Mouse (Mus musculus) adrenal gland, adult (tissue): Measurements from ENCODE around the gene Tmem192.
"Not testable (repeated sequence)": the region's sequence is repeated elsewhere in the genome, so short reads cannot be mapped to it uniquely, and the experiment has no call there.

Experiments used
- DNase-seq, 2 experiments: peaks; one replicate each; pipeline ENCODE4 v3.0.0; 2022 to 2023; ENCODE audit warnings: low spot score in 1 of 2; ENCODE audit not compliant: inconsistent age in 2 of 2

Tmem192 gene

DNA sequence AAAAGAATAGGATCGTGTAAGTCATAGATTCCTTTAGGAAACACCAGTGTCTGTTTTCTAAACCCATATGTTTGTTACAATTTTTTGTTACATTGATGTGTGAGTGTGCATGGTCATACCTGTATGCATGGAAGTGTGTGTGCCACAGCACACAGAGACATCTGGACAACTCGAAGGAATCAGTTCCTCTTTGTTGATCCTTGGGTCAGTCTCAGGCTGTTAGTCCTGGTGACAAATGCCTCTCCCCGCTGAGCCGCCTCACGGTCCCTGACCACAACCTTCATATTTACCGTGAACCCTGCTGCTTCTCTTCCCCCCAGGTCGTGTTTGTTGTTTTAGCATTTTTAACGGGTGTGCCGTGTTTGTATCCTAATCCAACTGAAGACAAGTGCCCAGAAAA lies 12.0 kb downstream of the Tmem192 start:
- DNase-seq, result no peak

DNA sequence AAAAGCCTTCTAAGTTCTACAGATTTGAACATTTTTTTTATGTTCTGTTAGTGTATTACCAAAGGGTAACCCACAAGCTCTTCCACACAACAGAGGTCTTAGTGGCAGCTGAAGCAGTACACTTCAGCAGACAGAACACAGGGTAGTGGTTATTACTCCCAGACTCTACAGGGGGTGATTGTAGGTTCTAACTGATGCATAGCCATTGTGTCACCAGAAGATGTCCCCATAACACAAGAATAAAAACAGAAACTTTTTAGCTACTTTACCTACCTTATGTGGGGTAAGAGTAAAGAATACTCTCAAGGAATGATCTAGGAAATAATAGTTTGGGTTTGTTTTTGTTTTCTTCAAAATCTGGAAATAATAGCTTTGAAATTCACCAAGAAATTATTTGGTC lies 15.9 kb downstream of the Tmem192 start:
- no peak for DNase-seq

DNA sequence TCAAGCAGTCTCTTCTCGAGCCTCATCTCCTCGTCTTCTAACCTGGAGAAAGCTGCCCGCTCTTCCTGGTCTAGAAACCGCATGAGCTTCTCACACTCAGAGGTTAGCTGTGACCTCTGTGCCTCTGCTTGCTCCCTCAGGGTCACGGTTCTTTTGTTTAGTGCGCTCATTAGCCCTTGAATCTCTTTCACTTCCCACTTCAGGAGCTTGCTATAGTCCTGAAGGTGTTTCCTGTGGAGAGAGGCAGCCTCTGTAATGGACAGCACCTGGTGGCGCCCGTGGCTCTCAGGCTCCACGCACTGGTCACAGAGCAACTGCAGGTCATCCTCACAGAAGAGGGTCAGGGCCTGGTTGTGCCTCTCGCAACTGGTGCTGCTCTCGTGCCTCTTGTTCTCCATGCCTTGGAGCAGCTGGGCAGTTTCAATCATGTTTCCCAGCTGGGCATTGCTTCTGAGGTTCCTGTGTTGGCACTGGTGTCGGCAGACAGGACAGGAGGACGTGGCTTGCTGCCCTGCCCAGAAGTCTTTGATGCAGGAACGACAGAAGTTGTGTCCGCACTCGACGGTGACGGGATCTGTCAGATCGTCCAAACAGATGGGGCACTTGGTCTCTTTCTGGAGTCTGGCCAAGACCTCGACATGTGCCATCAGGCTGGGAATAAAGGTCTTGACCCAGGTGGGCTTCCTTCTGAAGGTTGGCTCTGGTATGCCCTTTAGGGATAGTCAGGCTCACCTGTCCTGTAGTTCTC lies 36.3 kb downstream of the Tmem192 start:
- peak; percentile 11 to 55 for DNase-seq

DNA sequence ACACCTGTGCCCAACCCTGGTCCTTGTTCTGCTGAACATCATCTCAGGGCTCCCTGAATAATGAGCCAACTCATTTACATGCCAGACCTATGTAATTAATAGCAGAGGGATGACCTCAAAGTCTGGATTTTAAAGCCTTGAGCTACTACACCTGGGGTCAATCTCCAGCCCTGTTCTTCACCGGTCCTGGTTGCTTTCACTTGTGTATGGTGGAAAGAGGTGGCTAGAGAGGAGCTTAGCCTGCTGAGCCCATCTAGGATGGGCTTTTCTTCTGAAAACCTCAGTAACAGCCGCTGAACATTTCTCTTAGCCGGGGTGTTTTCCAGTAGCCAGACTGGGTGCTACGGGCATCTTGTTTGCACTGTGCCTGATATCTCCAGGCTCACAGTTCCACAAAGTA lies 40.7 kb downstream of the Tmem192 start, which contains the start of gene Trim75:
Trim75 (minus strand) TSS at position 101 of the 400 bp plus-strand sequence.
- no peak for DNase-seq

- DNase-seq, result no peak
Measured at GRCm38 (mm10) chr8:64998806-64999365, 51.9 kb downstream of the Tmem192 start.

- not testable (repeated sequence) for DNase-seq
Measured at GRCm38 (mm10) chr8:65007616-65008015, 60.6 kb downstream of the Tmem192 start.

DNA sequence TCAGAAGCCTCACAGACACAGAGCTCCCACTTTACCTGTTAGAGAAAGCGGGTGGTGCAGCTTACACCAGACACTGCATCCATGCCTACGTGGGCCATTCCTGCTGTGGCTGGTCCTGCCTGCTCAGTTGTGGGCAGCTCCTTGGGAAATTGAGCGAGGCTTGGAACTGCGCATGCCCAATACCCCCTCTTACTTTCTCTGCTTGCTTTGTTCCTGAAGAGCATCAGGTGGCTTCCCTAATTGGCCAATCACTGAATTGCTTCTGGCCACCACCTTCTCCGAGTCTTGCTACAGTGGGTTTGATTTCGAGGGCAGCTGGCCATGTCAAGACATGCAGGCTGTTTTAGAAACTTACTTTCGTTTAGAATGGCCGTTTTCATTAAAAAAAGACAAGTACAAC lies 71.4 kb downstream of the Tmem192 start, which contains the start of the genes Trim61 and Trim60:
Trim61 (minus strand) TSS at position 101 of the 400 bp plus-strand sequence.
Trim60 (minus strand) TSS at position 162 of the 400 bp plus-strand sequence.
- no peak for DNase-seq
